Mouse (Mus musculus) midbrain, embryonic 12.5 days (tissue): ENCODE results near the gene Rnf166. TPM values are rescaled to one million over a fixed set of nuclear protein-coding genes. Genes with fewer than 3 reads are reported as not detected.
A peak's percentile ranks its signal among the peaks of the same experiment; 100 is the strongest.

Experiments used
- ATAC-seq: fragments of 200-750 bp; cut with Nextera tagmentation; 2 replicates; pipeline ENCODE4 v1.8.0; 2017; ENCODE audit warnings: low read depth, moderate TSS enrichment, moderate library complexity; ENCODE audit not compliant: low FRiP score
- H3K27ac ChIP-seq: fragments of 300-500 bp; sonication (generic); replicated peaks from 2 replicates; pipeline ENCODE4 v1.5.1; 2016; ENCODE audit warnings: mild to moderate bottlenecking
- H3K27me3 ChIP-seq: fragments of 300-500 bp; sonication (generic); 2 replicates; pipeline ENCODE4 v1.6.1; 2016; ENCODE audit warnings: mild to moderate bottlenecking
- H3K36me3 ChIP-seq: fragments of 300-500 bp; sonication (generic); 2 replicates; pipeline ENCODE4 v1.6.1; 2016
- H3K4me1 ChIP-seq: fragments of 300-500 bp; sonication (generic); 2 replicates; pipeline ENCODE4 v1.6.1; 2016
- H3K4me2 ChIP-seq: fragments of 300-500 bp; sonication (generic); replicated peaks from 2 replicates; pipeline ENCODE4 v1.6.1; 2016; ENCODE audit warnings: mild to moderate bottlenecking, moderate library complexity
- H3K4me3 ChIP-seq: fragments of 300-500 bp; sonication (generic); 2 replicates; pipeline ENCODE4 v1.5.1; 2016; ENCODE audit warnings: mild to moderate bottlenecking
- H3K9ac ChIP-seq: fragments of 300-500 bp; sonication (generic); replicated peaks from 2 replicates; pipeline ENCODE4 v1.6.1; 2016; ENCODE audit warnings: mild to moderate bottlenecking, moderate library complexity
- H3K9me3 ChIP-seq: fragments of 300-500 bp; sonication (generic); 2 replicates; pipeline ENCODE4 v1.6.1; 2016; ENCODE audit warnings: mild to moderate bottlenecking
- WGBS: fragments of 180-500 bp; shearing (Covaris S2); methylation state at CpG from one replicate; pipeline ENCODE4 v1.1.7; 2016; 5-methylcytosine and 5-hydroxymethylcytosine counted together
- polyA plus RNA-seq: library from polyadenylated mRNA; unstranded; fragments of >200 nt; fragmentation: Nextera tagmentation; extraction: Ambion mirVana; gene quantifications from 2 replicates; pipeline ENCODE4 v1.2.1, GENCODE M21; 2016

Rnf166 gene
- polyA plus RNA-seq, 1 experiment from 2014 or later, result 37.7 TPM

GRCm38 (mm10) chr8:122433269-122433905, 42.5 kb downstream of the Rnf166 start:
- Histone ChIP-seq H3K4me1 (peaks cover 16% of the 10 kb centered on the region), H3K27me3 (peaks cover 9% of the 10 kb centered on the region), H3K4me3 (no peak overlapping the region; the same call in 1 of the 2 replicates), H3K9ac (no peak overlapping the region), H3K27ac (no peak overlapping the region), H3K9me3 (no peaks in the 10 kb centered on the region), H3K36me3 (peaks cover 47% of the 10 kb centered on the region), H3K4me2 (peak overlapping the region; percentile 65; the same call in 1 of the 2 replicates)
- 68% methylated on average over 11 of the region's 11 CpGs for WGBS
- peak; percentile 45 for ATAC-seq

GRCm38 (mm10) chr8:122432443-122433268, 43.2 kb downstream of the Rnf166 start, which contains the start of gene Cyba:
Cyba (minus strand) TSS chr8:122432930.
- peak; percentile 81 for ATAC-seq
- H3K27ac ChIP-seq, result no peak within 1 kb of the TSS

GRCm38 (mm10) chr8:122431694-122432442, 44.0 kb downstream of the Rnf166 start:
- Histone ChIP-seq H3K4me3 (peak overlapping the region; percentile 41), H3K9ac (peak overlapping the region; percentile 60), H3K4me2 (peak overlapping the region; percentile 65), H3K9me3 (no peaks in the 10 kb centered on the region), H3K36me3 (peaks cover 32% of the 10 kb centered on the region), H3K27ac (no peak overlapping the region), H3K27me3 (peaks cover 9% of the 10 kb centered on the region), H3K4me1 (peaks cover 16% of the 10 kb centered on the region)
- ATAC-seq, result no peak
- WGBS, result 38% methylated on average over 18 of the region's 18 CpGs

More at GRCm38 (mm10) chr8:122432443-122433268, 43.2 kb downstream of the Rnf166 start, which contains the start of gene Cyba:
- Histone ChIP-seq H3K4me1 (peaks cover 16% of the 10 kb centered on the region), H3K9ac (peak within 1 kb of the TSS; percentile 60), H3K4me2 (peak within 1 kb of the TSS; percentile 65), H3K27me3 (peaks cover 9% of the 10 kb centered on the region), H3K4me3 (peak within 1 kb of the TSS; percentile 41), H3K9me3 (no peaks in the 10 kb centered on the region), H3K36me3 (peaks cover 40% of the 10 kb centered on the region)
- WGBS, result 6% methylated on average over 45 of the region's 45 CpGs

GRCm38 (mm10) chr8:122430646-122431045, 45.2 kb downstream of the Rnf166 start:
- 86% methylated on average over 3 of the region's 3 CpGs for WGBS
- Histone ChIP-seq H3K36me3 (peaks cover 20% of the 10 kb centered on the region), H3K9me3 (no peaks in the 10 kb centered on the region), H3K9ac (no peak overlapping the region), H3K27ac (no peak overlapping the region), H3K4me2 (no peak overlapping the region), H3K4me1 (peaks cover 16% of the 10 kb centered on the region), H3K4me3 (no peak overlapping the region), H3K27me3 (peaks cover 9% of the 10 kb centered on the region)
- ATAC-seq, result no peak

DNA sequence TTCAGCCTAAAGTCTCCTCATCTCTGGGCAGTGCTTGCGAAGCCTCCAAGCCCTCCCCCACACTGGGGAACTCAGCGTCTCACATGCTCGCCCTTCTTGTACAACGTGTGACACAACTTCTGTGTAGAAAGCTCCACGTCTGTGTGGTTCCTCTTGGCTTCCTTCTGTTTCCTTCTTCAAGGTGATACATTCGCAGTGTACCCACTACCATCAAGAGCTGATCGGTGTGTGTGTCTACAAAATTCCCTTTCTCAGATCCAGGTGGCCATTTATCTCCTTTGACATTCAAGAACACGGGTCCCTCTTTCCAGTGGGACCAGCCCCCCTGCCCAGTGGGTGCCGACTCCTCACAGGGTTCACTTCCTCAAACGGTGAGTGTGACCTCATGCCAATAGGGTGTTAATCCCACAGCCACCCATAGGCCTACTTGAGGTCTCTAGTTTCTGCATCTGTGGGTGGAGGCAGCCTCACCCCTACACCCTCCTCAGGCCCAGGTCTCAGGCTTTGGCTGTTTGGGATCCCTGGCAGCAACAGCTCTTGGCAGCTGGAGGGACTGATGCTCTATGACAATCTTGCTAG, 45.7 kb downstream of the Rnf166 start:
- ATAC-seq, result no peak
- no peak overlapping the region for H3K27ac ChIP-seq
- no peak overlapping the region for H3K4me2 ChIP-seq
- H3K9ac ChIP-seq, result no peak overlapping the region
- WGBS, result 83% methylated on average over 10 of the region's 10 CpGs
- no peak overlapping the region for H3K4me3 ChIP-seq
- peaks cover 9% of the 10 kb centered on the region for H3K27me3 ChIP-seq
- H3K36me3 ChIP-seq, result peaks cover 15% of the 10 kb centered on the region
- no peaks in the 10 kb centered on the region for H3K9me3 ChIP-seq
- peaks cover 16% of the 10 kb centered on the region for H3K4me1 ChIP-seq

- no peak overlapping the region for H3K4me2 ChIP-seq
- H3K27ac ChIP-seq, result no peak overlapping the region
- ATAC-seq, result no peak
- 92% methylated on average over 9 of the region's 9 CpGs for WGBS
- H3K27me3 ChIP-seq, result peaks cover 9% of the 10 kb centered on the region; the same call in 1 of the 2 replicates
- no peak overlapping the region for H3K9ac ChIP-seq
- H3K4me3 ChIP-seq, result no peak overlapping the region
- no peaks in the 10 kb centered on the region for H3K36me3 ChIP-seq
- no peaks in the 10 kb centered on the region for H3K9me3 ChIP-seq
- peaks cover 16% of the 10 kb centered on the region for H3K4me1 ChIP-seq
These were observed 47.7 kb downstream of the Rnf166 start for GRCm38 (mm10) chr8:122428163-122428562.

- Histone ChIP-seq H3K4me2 (no peak overlapping the region), H3K36me3 (no peaks in the 10 kb centered on the region), H3K4me3 (no peak overlapping the region), H3K9ac (no peak overlapping the region), H3K4me1 (peaks cover 10% of the 10 kb centered on the region), H3K9me3 (no peaks in the 10 kb centered on the region), H3K27me3 (peaks cover 4% of the 10 kb centered on the region; the same call in 1 of the 2 replicates), H3K27ac (no peak overlapping the region)
- 94% methylated on average over 7 of the region's 7 CpGs for WGBS
- ATAC-seq, result no peak
These were observed 48.3 kb downstream of the Rnf166 start for GRCm38 (mm10) chr8:122427607-122428006.

- no peak overlapping the region for H3K4me3 ChIP-seq
- no peak overlapping the region for H3K4me2 ChIP-seq
- no peaks in the 10 kb centered on the region for H3K36me3 ChIP-seq
- H3K4me1 ChIP-seq, result no peaks in the 10 kb centered on the region
- H3K9ac ChIP-seq, result no peak overlapping the region
- WGBS, result 80% methylated on average over 9 of the region's 9 CpGs
- H3K27ac ChIP-seq, result no peak overlapping the region
- no peaks in the 10 kb centered on the region for H3K9me3 ChIP-seq
- no peak for ATAC-seq
- H3K27me3 ChIP-seq, result no peaks in the 10 kb centered on the region
These were observed 49.7 kb downstream of the Rnf166 start for GRCm38 (mm10) chr8:122426145-122426544.

- no peak overlapping the region for H3K4me2 ChIP-seq
- WGBS, result 75% methylated on average over 5 of the region's 5 CpGs
- no peak for ATAC-seq
- peaks cover 10% of the 10 kb centered on the region for H3K36me3 ChIP-seq
- H3K4me1 ChIP-seq, result no peaks in the 10 kb centered on the region
- H3K27me3 ChIP-seq, result no peaks in the 10 kb centered on the region
- no peak overlapping the region for H3K9ac ChIP-seq
- no peak overlapping the region for H3K27ac ChIP-seq
- H3K4me3 ChIP-seq, result no peak overlapping the region
- no peaks in the 10 kb centered on the region for H3K9me3 ChIP-seq
These were observed 52.2 kb downstream of the Rnf166 start for GRCm38 (mm10) chr8:122423659-122424058.

- Histone ChIP-seq H3K4me1 (no peaks in the 10 kb centered on the region), H3K36me3 (peaks cover 15% of the 10 kb centered on the region), H3K9ac (no peak overlapping the region), H3K27ac (no peak overlapping the region), H3K9me3 (no peaks in the 10 kb centered on the region), H3K4me3 (no peak overlapping the region), H3K27me3 (no peaks in the 10 kb centered on the region), H3K4me2 (no peak overlapping the region)
- no peak for ATAC-seq
- WGBS, result 90% methylated on average over 24 of the region's 24 CpGs
These were observed 52.6 kb downstream of the Rnf166 start for GRCm38 (mm10) chr8:122423217-122423616.

DNA sequence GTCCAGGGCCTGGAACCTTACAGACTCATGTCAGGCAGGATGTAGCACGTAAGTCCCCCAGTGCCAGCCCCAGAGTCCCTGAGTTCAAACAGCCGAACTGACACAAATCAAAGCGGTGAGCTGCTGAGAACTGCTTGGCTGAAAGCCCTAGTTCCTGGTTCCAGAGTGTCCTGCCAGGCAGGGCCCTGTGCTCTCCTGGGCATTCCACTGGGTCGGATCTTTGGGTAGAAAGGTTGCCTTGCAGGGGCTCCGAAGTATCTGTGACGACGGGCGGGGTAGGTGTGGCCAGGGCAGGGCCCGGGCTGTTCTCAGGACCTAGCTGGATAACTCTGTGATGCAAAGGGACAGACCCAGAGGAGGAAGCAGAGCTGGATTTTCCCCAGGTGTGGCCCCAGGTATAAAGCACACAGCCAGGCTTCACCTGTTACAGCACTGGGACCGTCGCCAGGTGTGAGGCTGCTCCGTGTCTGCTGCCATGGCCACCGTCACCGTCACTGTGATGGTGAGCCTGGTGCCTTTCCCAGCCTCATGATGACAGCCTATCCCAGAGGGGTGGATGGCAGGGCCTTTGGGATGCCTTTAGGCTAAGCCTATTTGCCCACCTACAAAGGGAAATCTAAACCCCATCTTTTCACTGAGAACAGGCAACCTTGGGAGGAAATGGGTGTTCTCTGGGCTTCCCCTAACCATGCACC, 54.3 kb downstream of the Rnf166 start, which contains the start of gene Il17c:
Il17c (plus strand) TSS at position 645 of the 695 bp plus-strand sequence.
- H3K36me3 ChIP-seq, result peaks cover 30% of the 10 kb centered on the region
- H3K9ac ChIP-seq, result no peak within 1 kb of the TSS
- 86% methylated on average over 14 of the region's 14 CpGs for WGBS
- H3K9me3 ChIP-seq, result no peaks in the 10 kb centered on the region
- no peak within 1 kb of the TSS for H3K4me2 ChIP-seq
- no peak for ATAC-seq
- no peaks in the 10 kb centered on the region for H3K27me3 ChIP-seq
- H3K4me3 ChIP-seq, result no peak within 1 kb of the TSS
- no peak within 1 kb of the TSS for H3K27ac ChIP-seq
- H3K4me1 ChIP-seq, result no peaks in the 10 kb centered on the region
